In genomic region chr15:40168140-40168688, GRCm38 (mm10) we compare ENCODE assay signal across 10 mouse cellular contexts. TPM values are rescaled to one million over a fixed set of nuclear protein-coding genes. Genes with fewer than 3 reads are reported as not detected.
DNase-seq lines count a peak whose midpoint lies in the region; ATAC-seq and TF ChIP-seq lines count a peak whose summit lies in the region.
"Had no signal": no experiment of that assay in that cellular context is flagged by ENCODE, and none has a peak within 500 bp of the region (broad histone marks: within the 10 kb centered on the region; RNA-seq: fewer than 3 reads in every experiment).

No protein-coding gene starts in this region.

- no peak overlapping the region for H3K27ac ChIP-seq in cerebellum, adult 2 months (ENCODE audit: insufficient read depth, low read length)
- peak overlapping the region; percentile 59; the same call in 1 of the 2 replicates for H3K27ac ChIP-seq in midbrain, embryonic 13.5 days
- H3K27ac ChIP-seq in midbrain, embryonic 11.5 days (ENCODE audit: low read depth, low read length), result no peak overlapping the region
- peak overlapping the region; percentile 5; the same call in 1 of the 2 replicates for H3K27ac ChIP-seq in limb, embryonic 10.5 days
- H3K27ac ChIP-seq in stomach, embryonic 14.5 days (ENCODE audit: low read length), result no peak overlapping the region; the same call in 1 of the 2 replicates

- no peaks in the 10 kb centered on the region for H3K27me3 ChIP-seq in cerebellum, adult 2 months (ENCODE audit: control insufficient read depth, insufficient read depth, low read length)
- H3K27me3 ChIP-seq in midbrain, embryonic 13.5 days, result no peaks in the 10 kb centered on the region
- no peaks in the 10 kb centered on the region for H3K27me3 ChIP-seq in midbrain, embryonic 11.5 days (ENCODE audit: control insufficient read depth, insufficient read depth, low read length)
- H3K27me3 ChIP-seq in limb, embryonic 10.5 days (ENCODE audit: low read depth, poor library complexity, severe bottlenecking), result no peaks in the 10 kb centered on the region
- no peaks in the 10 kb centered on the region for H3K27me3 ChIP-seq in stomach, embryonic 14.5 days (ENCODE audit: control insufficient read depth, insufficient read depth, low read length)

- H3K4me2 ChIP-seq in midbrain, embryonic 13.5 days (replicated peaks), result no peak overlapping the region
- no peak overlapping the region for H3K4me2 ChIP-seq in midbrain, embryonic 11.5 days
- peak overlapping the region; percentile 26 for H3K4me2 ChIP-seq in stomach, embryonic 14.5 days (replicated peaks; ENCODE audit: low read depth, low read length)

- peak overlapping the region; percentile 10 for H3K4me3 ChIP-seq in cerebellum, adult 2 months (replicated peaks; ENCODE audit: insufficient read depth, low read depth, low read length)
- H3K4me3 ChIP-seq in midbrain, embryonic 13.5 days (replicated peaks), result no peak overlapping the region
- H3K4me3 ChIP-seq in midbrain, embryonic 11.5 days (ENCODE audit: low read depth, low read length), result no peak overlapping the region
- no peak overlapping the region for H3K4me3 ChIP-seq in limb, embryonic 10.5 days
- no peak overlapping the region for H3K4me3 ChIP-seq in stomach, embryonic 14.5 days (ENCODE audit: low read depth, low read length)
- H3K4me3 ChIP-seq: myocyte had no signal

- H3K4me1 ChIP-seq in cerebellum, adult 2 months (ENCODE audit: control insufficient read depth, insufficient read depth, low read length), result peaks cover 4% of the 10 kb centered on the region; the same call in 1 of the 2 replicates
- peaks cover 16% of the 10 kb centered on the region for H3K4me1 ChIP-seq in midbrain, embryonic 13.5 days (replicated peaks)
- H3K4me1 ChIP-seq in midbrain, embryonic 11.5 days (ENCODE audit: control insufficient read depth, insufficient read depth, low read length), result peaks cover 2% of the 10 kb centered on the region; the same call in 1 of the 2 replicates
- H3K4me1 ChIP-seq in limb, embryonic 10.5 days, result peaks cover 11% of the 10 kb centered on the region; the same call in 1 of the 2 replicates
- peaks cover 7% of the 10 kb centered on the region; the same call in 1 of the 2 replicates for H3K4me1 ChIP-seq in stomach, embryonic 14.5 days (ENCODE audit: control insufficient read depth, insufficient read depth, low read length)

- no peak for TF ChIP-seq CTCF in cerebellum, adult 2 months (IDR thresholded peaks at IDR 0.05; ENCODE audit: borderline replicate concordance, insufficient read depth, low read depth, low read length)

- 49% methylated on average over 10 of the region's 10 CpGs for WGBS in cerebellum, adult 2 months
- 70% methylated on average over 10 of the region's 10 CpGs for WGBS in midbrain, embryonic 13.5 days
- 73% methylated on average over 10 of the region's 10 CpGs for WGBS in midbrain, embryonic 11.5 days
- WGBS in limb, embryonic 10.5 days, result 78% methylated on average over 10 of the region's 10 CpGs
- WGBS in stomach, embryonic 14.5 days, result 44% methylated on average over 10 of the region's 10 CpGs

- no peak for TF ChIP-seq POLR2A in cerebellum, adult 2 months (IDR thresholded peaks at IDR 0.05; ENCODE audit: borderline replicate concordance, insufficient read depth, low read length)

- no peak for ATAC-seq in midbrain, embryonic 13.5 days
- no peak for ATAC-seq in midbrain, embryonic 11.5 days (ENCODE audit: low FRiP score)
- ATAC-seq in stomach, embryonic 14.5 days (ENCODE audit: insufficient number of reproducible peaks, insufficient read depth, low FRiP score, low read depth), result no peak
- no peak for ATAC-seq in monocyte, adult 5-6 weeks (replicated peaks; ENCODE audit: insufficient number of reproducible peaks, low FRiP score, low TSS enrichment, poor library complexity, severe bottlenecking)

- DNase-seq in cerebellum, adult 2 months, result no peak
- DNase-seq in cerebellum, adult 8-10 months, result no peak
- no peak for DNase-seq in midbrain, embryonic 11.5 days (ENCODE audit: low spot score, missing footprints)
- DNase-seq in limb, embryonic 10.5 days (ENCODE audit: low spot score), result no peak
- DNase-seq in right cerebral cortex, postnatal 10 days (ENCODE audit: low spot score in 2 of 2), result no peak

- no peaks in the 10 kb centered on the region for H3K9me3 ChIP-seq in midbrain, embryonic 13.5 days
- H3K9me3 ChIP-seq in midbrain, embryonic 11.5 days (ENCODE audit: control insufficient read depth, low read length), result no peaks in the 10 kb centered on the region
- no peaks in the 10 kb centered on the region for H3K9me3 ChIP-seq in limb, embryonic 10.5 days (replicated peaks)
- no peaks in the 10 kb centered on the region for H3K9me3 ChIP-seq in stomach, embryonic 14.5 days (ENCODE audit: control insufficient read depth, low read depth, low read length)

- no peak overlapping the region for H3K9ac ChIP-seq in midbrain, embryonic 13.5 days (replicated peaks)
- H3K9ac ChIP-seq in midbrain, embryonic 11.5 days (ENCODE audit: low read length), result no peak overlapping the region
- H3K9ac ChIP-seq in stomach, embryonic 14.5 days (replicated peaks; ENCODE audit: low read depth, low read length), result no peak overlapping the region

- H3K36me3 ChIP-seq in midbrain, embryonic 13.5 days, result no peaks in the 10 kb centered on the region
- no peaks in the 10 kb centered on the region for H3K36me3 ChIP-seq in midbrain, embryonic 11.5 days (ENCODE audit: control insufficient read depth, insufficient read depth, low read length)
- no peaks in the 10 kb centered on the region for H3K36me3 ChIP-seq in limb, embryonic 10.5 days
- H3K36me3 ChIP-seq in stomach, embryonic 14.5 days (ENCODE audit: control insufficient read depth, insufficient read depth, low read length), result no peaks in the 10 kb centered on the region

RNA-seq across cellular contexts. Expression of gene 9330182O14Rik, which starts 34.0 kb away (rescaled TPM):
- not detected in 2 replicates for polyA plus RNA-seq in cerebellum, adult 2 months (2012; rRNA removed)
- not detected in 2 replicates for polyA plus RNA-seq in midbrain, embryonic 13.5 days (2015; fragmentation: Nextera tagmentation; extraction: Ambion mirVana)
- polyA plus RNA-seq in midbrain, embryonic 11.5 days (2014; fragmentation: Nextera tagmentation; extraction: Ambion mirVana), result not detected in 2 replicates
- not detected in 2 replicates for polyA plus RNA-seq in limb, embryonic 10.5 days (2016; fragmentation: Nextera tagmentation; extraction: Ambion mirVana)
- not detected in 2 replicates for polyA plus RNA-seq in stomach, embryonic 14.5 days (2014; fragmentation: Nextera tagmentation; extraction: Ambion mirVana)
- total RNA-seq in monocyte, adult 5-6 weeks (2017), result not detected in 3 replicates
- polyA plus RNA-seq: gonadal fat pad, adult 2 months; myocyte had no signal

Comparison
In these comparisons a context has a peak if more than half of its experiments do, and no peak if none do; other contexts are left out.
1. H3K27ac ChIP-seq: peak in midbrain, embryonic 13.5 days (single experiment) and limb, embryonic 10.5 days (single experiment); none in cerebellum, adult 2 months (single experiment), midbrain, embryonic 11.5 days (single experiment) and stomach, embryonic 14.5 days (single experiment).